Mouse (Mus musculus): ENCODE measurements around the gene Duoxa2.

DNA sequence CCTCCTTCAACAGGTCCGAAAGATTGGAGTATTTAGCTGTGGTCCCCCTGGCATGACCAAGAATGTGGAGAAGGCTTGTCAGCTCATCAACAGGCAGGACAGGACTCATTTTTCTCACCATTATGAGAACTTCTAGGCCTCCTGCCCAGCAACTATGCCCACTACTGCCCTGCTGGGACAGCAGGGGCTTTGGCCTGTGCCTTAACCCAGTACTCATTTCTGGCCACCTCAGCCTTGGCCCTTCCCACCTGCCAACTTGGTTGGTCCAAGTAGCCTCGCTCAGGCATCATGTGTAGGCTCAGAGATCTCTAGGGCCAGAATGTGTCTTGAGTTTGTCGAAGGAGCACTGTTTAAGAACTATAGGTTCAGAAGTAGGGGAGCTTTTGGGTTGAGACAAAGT, 48.6 kb downstream of the Duoxa2 start:
- TF ChIP-seq POU5F1 (IDR thresholded peaks at IDR 0.05; ENCODE audit: borderline replicate concordance, low read length), result no peak
- no peak for TF ChIP-seq CTCF (conservative IDR thresholded peaks at IDR 0.05; ENCODE audit: low read length)
